Mouse (Mus musculus): ENCODE measurements at regions not wholly inside any gene's neighbourhood (a gene's known extent, or its start where the extent isn't known, plus 50 kb on each side); places are given as distances from the start of the nearest gene placed in this dataset.

DNA sequence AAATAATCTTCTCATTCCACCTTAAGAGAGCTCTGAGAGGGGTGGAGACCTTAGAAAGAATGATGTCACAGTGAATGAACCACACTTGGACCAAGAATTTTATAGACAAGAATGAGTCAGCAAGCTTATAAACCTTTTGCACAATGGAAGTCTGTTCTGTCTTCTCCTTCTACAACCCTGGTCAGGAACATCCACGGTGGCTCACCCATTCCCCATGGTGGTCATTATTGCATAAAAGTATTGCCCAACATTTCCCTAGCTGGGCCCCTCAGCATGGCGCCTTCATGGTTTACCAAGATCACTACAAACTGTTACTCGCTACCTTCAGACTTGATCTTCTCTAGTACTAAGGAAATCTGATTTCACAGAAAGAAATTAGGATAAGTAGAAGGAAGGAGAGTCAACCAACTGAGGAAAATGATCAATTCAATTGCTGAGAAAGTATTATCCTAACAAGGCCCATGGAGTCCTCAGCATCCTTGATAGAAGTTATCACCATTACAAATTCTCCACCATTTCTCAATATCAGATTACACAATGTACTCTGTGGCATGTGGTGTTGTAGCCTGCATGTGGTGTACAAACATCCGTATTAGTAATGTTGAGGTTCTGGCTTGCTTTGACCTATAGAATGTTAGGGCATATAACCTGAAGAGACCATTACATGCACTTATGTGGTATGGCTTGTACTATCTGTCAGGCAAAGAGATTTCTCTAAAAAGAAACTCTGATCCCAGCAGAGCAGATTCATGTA, 165.1 kb upstream of the Serpine2 start:
- WGBS = 94% methylated on average over 4 of the region's 4 CpGs
- H3K4me1 ChIP-seq = no peaks in the 10 kb centered on the region
- no peak overlapping the region for H3K9ac ChIP-seq (replicated peaks)
- H3K27me3 ChIP-seq = no peaks in the 10 kb centered on the region
- H3K4me2 ChIP-seq (replicated peaks) = no peak overlapping the region
- no peak overlapping the region for H3K4me3 ChIP-seq
- no peaks in the 10 kb centered on the region for H3K9me3 ChIP-seq
- ATAC-seq (replicated peaks) = no peak
- no peaks in the 10 kb centered on the region for H3K36me3 ChIP-seq
- no peak overlapping the region for H3K27ac ChIP-seq (replicated peaks)

DNA sequence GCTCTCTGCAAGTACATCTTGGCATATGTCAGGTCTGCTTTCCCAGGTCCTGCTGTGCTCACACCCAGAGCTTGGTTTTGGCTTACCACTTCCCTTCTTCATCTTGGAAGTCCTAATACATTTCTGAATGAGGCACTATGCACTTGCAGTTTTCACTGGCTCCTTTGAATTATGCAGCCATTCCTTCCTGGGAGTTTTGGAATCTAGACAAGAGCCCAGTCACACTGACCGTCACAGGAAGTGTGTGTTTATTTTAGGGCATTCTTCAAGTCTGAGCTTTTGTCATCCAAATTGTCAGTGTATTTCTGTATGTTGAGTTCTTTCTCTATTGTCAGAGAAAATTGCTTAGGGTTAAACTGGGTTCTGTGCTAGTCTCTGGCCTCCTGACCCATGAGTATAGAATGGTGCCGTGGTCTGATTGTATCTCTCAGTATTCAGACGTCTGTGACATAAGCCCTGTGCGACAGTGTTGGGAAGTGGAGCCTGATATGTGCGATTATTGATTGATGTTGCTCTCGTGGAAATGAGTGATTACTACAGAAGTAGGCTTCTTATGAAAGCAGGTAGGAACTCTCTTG, 162.6 kb upstream of the Serpine2 start:
- Histone ChIP-seq H3K9ac (replicated peaks) (no peak overlapping the region), H3K27ac (replicated peaks) (no peak overlapping the region), H3K4me1 (no peaks in the 10 kb centered on the region), H3K4me3 (no peak overlapping the region), H3K9me3 (no peaks in the 10 kb centered on the region), H3K36me3 (no peaks in the 10 kb centered on the region), H3K4me2 (replicated peaks) (no peak overlapping the region), H3K27me3 (no peaks in the 10 kb centered on the region)
- WGBS = 75% methylated on average over 6 of the region's 6 CpGs
- ATAC-seq (replicated peaks) = no peak

GRCm38 (mm10) chr1:80021866-80022265, 160.9 kb upstream of the Serpine2 start:
- Histone ChIP-seq H3K4me2 (replicated peaks) (no peak overlapping the region), H3K9me3 (no peaks in the 10 kb centered on the region), H3K9ac (replicated peaks) (no peak overlapping the region), H3K27me3 (no peaks in the 10 kb centered on the region), H3K36me3 (no peaks in the 10 kb centered on the region), H3K4me1 (no peaks in the 10 kb centered on the region), H3K27ac (replicated peaks) (no peak overlapping the region), H3K4me3 (no peak overlapping the region)
- ATAC-seq (replicated peaks) = no peak
- 30% methylated on average over 3 of the region's 3 CpGs for WGBS

DNA sequence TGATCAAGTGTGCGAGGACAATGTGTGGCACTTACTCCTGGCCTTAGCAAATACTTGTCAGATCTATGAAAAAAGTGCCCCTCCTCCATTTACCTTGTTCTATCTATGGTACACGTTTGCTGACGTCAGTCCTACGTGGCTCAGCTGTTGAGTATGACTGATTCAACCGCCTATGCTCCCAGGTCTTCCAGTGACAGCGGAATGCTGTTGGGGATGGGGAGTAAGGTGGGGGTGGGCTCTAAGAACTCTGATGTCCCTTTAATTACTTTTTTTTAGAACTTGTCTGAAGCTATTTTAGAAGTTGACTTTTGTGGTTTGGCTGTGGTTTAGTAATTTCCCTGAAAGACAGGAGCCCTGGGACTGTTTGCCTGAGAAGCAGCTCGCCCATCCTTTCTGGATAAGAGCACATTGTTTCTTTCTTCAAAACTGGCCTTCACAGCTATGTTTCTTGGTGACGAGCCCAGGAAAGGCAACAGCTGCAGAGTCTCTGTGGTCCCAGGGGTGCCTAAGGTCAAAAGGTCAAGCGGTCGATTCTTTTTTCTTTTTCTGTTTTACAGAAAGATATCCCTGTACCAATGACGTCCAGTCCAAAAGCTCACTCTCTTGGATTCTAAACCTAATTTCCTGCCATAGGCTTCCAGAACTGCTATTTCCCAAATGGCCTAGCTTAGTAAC, 157.5 kb upstream of the Serpine2 start:
- Histone ChIP-seq H3K27me3 (no peaks in the 10 kb centered on the region), H3K27ac (replicated peaks) (no peak overlapping the region), H3K4me3 (no peak overlapping the region), H3K9me3 (no peaks in the 10 kb centered on the region), H3K4me1 (no peaks in the 10 kb centered on the region), H3K36me3 (no peaks in the 10 kb centered on the region), H3K9ac (replicated peaks) (no peak overlapping the region), H3K4me2 (replicated peaks) (no peak overlapping the region)
- 76% methylated on average over 11 of the region's 11 CpGs for WGBS
- no peak for ATAC-seq (replicated peaks)

GRCm38 (mm10) chr1:80015474-80015873, 154.5 kb upstream of the Serpine2 start:
- Histone ChIP-seq H3K4me1 (no peaks in the 10 kb centered on the region), H3K27ac (replicated peaks) (no peak overlapping the region), H3K27me3 (no peaks in the 10 kb centered on the region), H3K36me3 (no peaks in the 10 kb centered on the region), H3K4me3 (no peak overlapping the region), H3K4me2 (replicated peaks) (no peak overlapping the region), H3K9ac (replicated peaks) (no peak overlapping the region), H3K9me3 (no peaks in the 10 kb centered on the region)
- no peak for ATAC-seq (replicated peaks)
- WGBS = 90% methylated on average over 5 of the region's 5 CpGs

DNA sequence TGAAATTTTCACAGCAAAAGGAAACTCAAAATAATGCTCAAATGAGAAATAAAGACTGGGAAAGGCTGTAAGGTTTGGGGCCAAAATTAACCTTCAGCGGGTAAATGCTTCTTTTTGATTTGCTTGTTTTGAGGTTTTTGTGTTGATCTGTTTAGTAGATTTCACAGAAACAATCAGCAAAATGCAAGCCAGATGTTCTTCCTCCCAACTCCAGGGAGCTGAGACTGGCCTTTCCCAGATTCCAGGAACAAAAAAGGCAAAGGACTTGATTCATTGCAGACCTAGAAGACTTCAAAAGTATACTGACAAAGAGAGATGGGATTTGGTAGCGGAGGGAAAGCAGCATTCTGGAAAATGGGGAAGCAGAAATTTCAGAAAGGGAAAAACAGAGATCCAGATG, 153.6 kb upstream of the Serpine2 start:
- H3K27me3 ChIP-seq = no peaks in the 10 kb centered on the region
- 91% methylated on average over 2 of the region's 2 CpGs for WGBS
- ATAC-seq (replicated peaks) = no peak
- H3K27ac ChIP-seq (replicated peaks) = no peak overlapping the region
- no peaks in the 10 kb centered on the region for H3K4me1 ChIP-seq
- no peak overlapping the region for H3K4me2 ChIP-seq (replicated peaks)
- H3K4me3 ChIP-seq = no peak overlapping the region
- H3K36me3 ChIP-seq = no peaks in the 10 kb centered on the region
- H3K9me3 ChIP-seq = no peaks in the 10 kb centered on the region
- no peak overlapping the region for H3K9ac ChIP-seq (replicated peaks)

GRCm38 (mm10) chr1:80010724-80011123, 149.7 kb upstream of the Serpine2 start:
- no peaks in the 10 kb centered on the region for H3K4me1 ChIP-seq

DNA sequence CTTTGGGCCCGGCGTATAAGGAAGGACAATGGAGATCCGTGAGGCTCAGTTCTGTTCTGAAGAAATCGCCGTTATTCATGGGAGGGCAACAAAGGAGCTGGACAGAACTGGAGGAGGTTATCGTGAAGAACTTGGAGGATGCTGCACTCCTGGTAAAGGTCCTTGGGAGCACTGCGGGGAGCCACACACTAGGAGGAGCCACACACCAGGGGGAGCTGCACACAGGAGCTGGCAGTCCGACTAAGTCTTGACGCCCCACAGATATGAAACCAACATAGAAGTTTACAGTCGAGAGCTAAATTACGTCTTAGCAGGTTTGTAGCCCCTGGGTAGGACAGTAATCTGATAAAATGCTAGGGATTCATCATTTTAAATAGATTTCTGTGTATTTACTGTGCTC, 138.1 kb upstream of the Serpine2 start:
- 84% methylated on average over 11 of the region's 11 CpGs for whole genome bisulfite sequencing
- Histone ChIP-seq H3K27me3 (no peaks in the 10 kb centered on the region), H3K4me1 (no peaks in the 10 kb centered on the region), H3K9me3 (no peaks in the 10 kb centered on the region), H3K36me3 (no peaks in the 10 kb centered on the region), H3K4me2 (replicated peaks) (no peak overlapping the region), H3K27ac (replicated peaks) (no peak overlapping the region), H3K9ac (replicated peaks) (no peak overlapping the region), H3K4me3 (no peak overlapping the region)
- ATAC-seq (replicated peaks) = no peak

More at GRCm38 (mm10) chr1:80010724-80011123, 149.7 kb upstream of the Serpine2 start:
- no peak for ATAC-seq (replicated peaks)
- Histone ChIP-seq H3K27ac (replicated peaks) (no peak overlapping the region), H3K27me3 (no peaks in the 10 kb centered on the region), H3K4me2 (replicated peaks) (no peak overlapping the region), H3K9me3 (no peaks in the 10 kb centered on the region), H3K9ac (replicated peaks) (no peak overlapping the region), H3K36me3 (no peaks in the 10 kb centered on the region), H3K4me3 (no peak overlapping the region)
- WGBS = 47% methylated on average over 4 of the region's 4 CpGs

DNA sequence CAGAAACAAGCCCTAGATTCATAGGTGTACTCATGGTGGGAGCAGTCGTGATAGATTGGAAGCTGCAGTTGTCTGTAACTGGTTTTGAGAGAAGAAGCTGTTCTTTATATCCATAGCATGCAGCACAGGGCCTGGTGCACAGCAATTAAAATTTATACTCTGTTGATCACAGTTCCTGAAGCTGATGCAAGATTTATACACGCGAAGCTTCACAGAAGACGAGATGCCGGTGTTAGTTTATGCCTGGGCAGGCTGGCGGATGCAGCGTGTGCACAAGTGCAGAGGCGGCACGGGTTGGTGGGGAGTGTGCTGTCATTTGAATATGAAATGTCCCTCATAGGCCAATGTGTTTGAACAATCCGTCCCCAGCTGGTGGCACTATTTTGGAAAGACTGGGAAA, 136.9 kb upstream of the Serpine2 start:
- Histone ChIP-seq H3K4me1 (no peaks in the 10 kb centered on the region), H3K36me3 (no peaks in the 10 kb centered on the region), H3K4me3 (no peak overlapping the region), H3K27ac (replicated peaks) (no peak overlapping the region), H3K27me3 (no peaks in the 10 kb centered on the region), H3K9ac (replicated peaks) (no peak overlapping the region), H3K9me3 (no peaks in the 10 kb centered on the region), H3K4me2 (replicated peaks) (no peak overlapping the region)
- WGBS = 92% methylated on average over 10 of the region's 10 CpGs
- ATAC-seq (replicated peaks) = no peak

GRCm38 (mm10) chr1:79997456-79997855, 136.5 kb upstream of the Serpine2 start:
- Histone ChIP-seq H3K4me3 (no peak overlapping the region), H3K9me3 (no peaks in the 10 kb centered on the region), H3K27ac (replicated peaks) (no peak overlapping the region), H3K4me2 (replicated peaks) (no peak overlapping the region), H3K9ac (replicated peaks) (no peak overlapping the region), H3K4me1 (no peaks in the 10 kb centered on the region), H3K27me3 (no peaks in the 10 kb centered on the region), H3K36me3 (no peaks in the 10 kb centered on the region)
- 94% methylated on average over 6 of the region's 6 CpGs for WGBS
- ATAC-seq (replicated peaks) = no peak

DNA sequence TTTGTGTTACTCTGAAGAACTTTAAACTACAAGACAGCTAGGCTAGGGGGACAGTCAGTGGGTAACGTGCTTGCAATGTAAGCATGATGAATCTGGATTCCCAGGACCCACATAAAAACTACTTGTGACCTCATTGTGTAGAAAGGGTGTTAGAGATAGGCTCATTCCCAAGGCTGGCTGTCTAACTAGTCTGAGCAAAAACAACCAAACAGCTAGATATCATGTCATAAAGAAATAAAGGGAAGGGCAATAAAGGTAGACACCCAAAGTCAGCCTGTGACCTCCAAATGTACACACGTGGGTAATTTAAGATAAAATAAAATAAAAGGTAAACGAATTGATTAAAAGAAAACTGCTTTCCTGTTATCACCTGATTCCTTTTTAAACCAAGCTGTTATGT, 123.7 kb upstream of the Serpine2 start:
- Histone ChIP-seq H3K27ac (replicated peaks) (no peak overlapping the region), H3K36me3 (no peaks in the 10 kb centered on the region), H3K9ac (replicated peaks) (no peak overlapping the region), H3K4me3 (no peak overlapping the region), H3K9me3 (no peaks in the 10 kb centered on the region), H3K4me1 (no peaks in the 10 kb centered on the region), H3K4me2 (replicated peaks) (no peak overlapping the region), H3K27me3 (no peaks in the 10 kb centered on the region)
- no peak for ATAC-seq (replicated peaks)
- WGBS = 87% methylated on average over 3 of the region's 3 CpGs

GRCm38 (mm10) chr1:79982678-79983280, 121.8 kb upstream of the Serpine2 start:
- WGBS = 79% methylated on average over 13 of the region's 13 CpGs
- no peaks in the 10 kb centered on the region for H3K36me3 ChIP-seq
- no peaks in the 10 kb centered on the region for H3K27me3 ChIP-seq
- no peak overlapping the region for H3K4me3 ChIP-seq
- no peaks in the 10 kb centered on the region for H3K4me1 ChIP-seq
- ATAC-seq (replicated peaks) = no peak
- no peak overlapping the region for H3K9ac ChIP-seq (replicated peaks)
- H3K4me2 ChIP-seq (replicated peaks) = no peak overlapping the region
- H3K9me3 ChIP-seq = no peaks in the 10 kb centered on the region
- H3K27ac ChIP-seq (replicated peaks) = no peak overlapping the region
